Mouse (Mus musculus): ENCODE measurements around the gene Stx8. TPM values are rescaled to one million over a fixed set of nuclear protein-coding genes. Genes with fewer than 3 reads are reported as not detected.
A peak's percentile ranks its signal among the peaks of the same experiment; 100 is the strongest.

Stx8 gene
- polyA plus RNA-seq, 1 experiment from 2014 or later: 64.2 TPM

GRCm38 (mm10) chr11:68209506-68209905 lies 243.5 kb downstream of the Stx8 start:
- H3K4me3 ChIP-seq (ENCODE audit: low read length): no peak overlapping the region
- H3K9ac ChIP-seq (ENCODE audit: low read depth, low read length): no peak overlapping the region
- H3K36me3 ChIP-seq (ENCODE audit: control insufficient read depth, insufficient read depth, low read length): no peaks in the 10 kb centered on the region
- no peak for ATAC-seq
- H3K4me1 ChIP-seq (ENCODE audit: control insufficient read depth, insufficient read depth, low read length): peaks cover 32% of the 10 kb centered on the region
- H3K27ac ChIP-seq (ENCODE audit: low read length): peak overlapping the region; percentile 63
- H3K9me3 ChIP-seq (ENCODE audit: control insufficient read depth, low read length): no peaks in the 10 kb centered on the region
- 80% methylated on average over 4 of the region's 4 CpGs for WGBS
- H3K27me3 ChIP-seq (replicated peaks; ENCODE audit: control insufficient read depth, insufficient read depth, low read length): no peaks in the 10 kb centered on the region
- no peak overlapping the region for H3K4me2 ChIP-seq (ENCODE audit: low read depth, low read length)

- no peaks in the 10 kb centered on the region for H3K27me3 ChIP-seq (replicated peaks; ENCODE audit: control insufficient read depth, insufficient read depth, low read length)
- H3K9me3 ChIP-seq (ENCODE audit: control insufficient read depth, low read length): no peaks in the 10 kb centered on the region
- H3K4me2 ChIP-seq (ENCODE audit: low read depth, low read length): no peak overlapping the region
- no peaks in the 10 kb centered on the region for H3K36me3 ChIP-seq (ENCODE audit: control insufficient read depth, insufficient read depth, low read length)
- H3K4me1 ChIP-seq (ENCODE audit: control insufficient read depth, insufficient read depth, low read length): peaks cover 43% of the 10 kb centered on the region
- H3K27ac ChIP-seq (ENCODE audit: low read length): no peak overlapping the region
- ATAC-seq: no peak
- WGBS: 92% methylated on average over 5 of the region's 5 CpGs
- H3K9ac ChIP-seq (ENCODE audit: low read depth, low read length): no peak overlapping the region
- H3K4me3 ChIP-seq (ENCODE audit: low read length): no peak overlapping the region
These were observed 244.7 kb downstream of the Stx8 start for GRCm38 (mm10) chr11:68210714-68211113.

DNA sequence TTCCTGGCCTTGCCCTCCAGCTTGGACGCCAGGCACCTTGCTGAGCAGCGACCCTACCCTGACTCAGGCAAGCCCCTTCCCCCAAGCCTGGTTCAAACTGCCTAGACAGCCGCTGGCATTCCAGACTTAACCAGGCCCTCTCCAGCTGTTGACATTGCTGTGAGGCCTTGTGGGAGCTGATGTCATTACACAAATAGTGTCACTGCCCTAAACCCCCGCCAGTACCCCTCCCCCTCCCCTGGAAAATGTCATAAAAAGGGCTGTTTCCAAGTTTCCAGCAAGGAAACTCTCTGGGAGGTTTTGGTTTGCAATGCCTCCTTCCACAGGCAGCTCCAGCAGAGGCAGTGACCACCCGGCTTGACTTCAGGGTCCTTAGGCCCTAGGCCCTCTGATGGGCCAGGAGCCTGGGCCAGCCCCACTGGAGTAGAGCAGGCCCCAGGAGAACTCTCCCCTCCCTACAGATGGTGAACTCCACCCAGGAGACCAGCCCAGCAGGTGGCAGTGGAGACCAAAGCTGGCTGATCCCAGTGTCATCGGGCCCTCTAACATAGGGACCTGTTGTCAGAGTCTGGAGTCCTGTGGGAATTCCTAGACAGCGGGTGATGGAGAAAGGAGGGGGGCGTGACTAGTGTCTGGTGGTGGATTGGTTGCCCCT lies 246.1 kb downstream of the Stx8 start:
- Histone ChIP-seq H3K36me3 (ENCODE audit: control insufficient read depth, insufficient read depth, low read length) (no peaks in the 10 kb centered on the region), H3K4me1 (ENCODE audit: control insufficient read depth, insufficient read depth, low read length) (peaks cover 50% of the 10 kb centered on the region), H3K9ac (ENCODE audit: low read depth, low read length) (peak overlapping the region; percentile 12; the same call in 1 of the 2 replicates), H3K9me3 (ENCODE audit: control insufficient read depth, low read length) (no peaks in the 10 kb centered on the region), H3K27ac (ENCODE audit: low read length) (peak overlapping the region; percentile 39; the same call in 1 of the 2 replicates), H3K4me2 (ENCODE audit: low read depth, low read length) (no peak overlapping the region), H3K27me3 (replicated peaks; ENCODE audit: control insufficient read depth, insufficient read depth, low read length) (no peaks in the 10 kb centered on the region), H3K4me3 (ENCODE audit: low read length) (no peak overlapping the region)
- WGBS: 31% methylated on average over 8 of the region's 8 CpGs
- peak; percentile 29; the same call in 1 of the 2 replicates for ATAC-seq

DNA sequence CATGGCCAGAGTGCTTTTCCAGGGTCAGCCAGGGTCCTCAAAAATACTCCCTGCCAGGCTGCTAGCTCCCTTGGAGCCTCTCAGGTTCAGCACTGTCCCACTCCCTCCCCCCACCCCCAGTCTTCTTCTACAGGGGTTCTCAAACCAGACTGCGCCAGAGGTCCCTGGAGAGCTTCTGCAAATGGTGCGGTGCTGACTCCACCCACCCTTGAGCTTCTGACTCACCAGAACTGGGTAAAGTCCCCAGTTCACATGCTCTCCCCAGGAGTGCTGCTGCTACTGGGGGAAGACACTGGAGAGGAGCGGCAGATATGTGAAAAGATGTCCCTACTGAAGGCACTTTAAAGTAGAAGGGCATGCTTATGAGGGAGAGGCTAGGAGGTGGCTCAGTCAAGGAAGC lies 247.9 kb downstream of the Stx8 start:
- no peak for ATAC-seq
- no peaks in the 10 kb centered on the region for H3K36me3 ChIP-seq (ENCODE audit: control insufficient read depth, insufficient read depth, low read length)
- H3K4me2 ChIP-seq (ENCODE audit: low read depth, low read length): no peak overlapping the region
- no peak overlapping the region for H3K9ac ChIP-seq (ENCODE audit: low read depth, low read length)
- peaks cover 44% of the 10 kb centered on the region for H3K4me1 ChIP-seq (ENCODE audit: control insufficient read depth, insufficient read depth, low read length)
- no peak overlapping the region for H3K4me3 ChIP-seq (ENCODE audit: low read length)
- H3K27ac ChIP-seq (ENCODE audit: low read length): no peak overlapping the region
- H3K9me3 ChIP-seq (ENCODE audit: control insufficient read depth, low read length): no peaks in the 10 kb centered on the region
- H3K27me3 ChIP-seq (replicated peaks; ENCODE audit: control insufficient read depth, insufficient read depth, low read length): no peaks in the 10 kb centered on the region
- WGBS: 62% methylated on average over 3 of the region's 3 CpGs

DNA sequence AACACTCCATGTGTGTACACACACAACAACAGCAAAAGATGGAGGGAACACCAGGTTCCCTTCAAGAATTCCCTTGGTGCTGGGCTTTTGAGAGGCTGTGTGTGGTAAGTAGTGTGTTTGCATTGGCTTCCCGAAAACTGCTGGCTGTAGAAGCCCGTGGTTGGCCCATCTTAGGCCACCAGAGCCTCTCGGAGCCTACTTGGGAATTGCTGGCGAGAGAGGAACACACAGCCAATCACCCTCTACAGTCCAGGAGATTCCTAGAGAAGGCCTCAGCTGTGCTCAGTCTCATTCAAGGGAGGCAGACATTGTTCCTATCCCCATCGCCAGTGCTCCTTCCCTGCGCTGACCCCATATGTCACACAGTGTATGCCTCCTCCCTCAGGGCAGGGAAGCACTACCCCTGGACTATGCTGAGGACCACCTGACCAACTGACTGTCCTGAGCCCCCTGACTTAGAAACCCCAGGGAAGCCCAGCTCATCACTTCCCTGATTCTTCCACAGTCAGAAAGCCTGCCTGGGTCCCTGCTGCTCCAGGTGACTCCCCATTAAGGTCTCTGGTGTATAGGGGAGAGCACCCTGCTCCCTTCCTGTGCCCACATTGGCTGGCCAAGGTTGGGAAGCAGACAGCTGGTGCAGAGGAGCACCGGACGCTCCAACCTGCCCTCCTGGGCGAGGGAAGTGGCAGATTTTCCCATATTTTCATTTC lies 248.7 kb downstream of the Stx8 start:
- H3K9ac ChIP-seq (ENCODE audit: low read depth, low read length): no peak overlapping the region
- H3K27ac ChIP-seq (ENCODE audit: low read length): no peak overlapping the region
- H3K36me3 ChIP-seq (ENCODE audit: control insufficient read depth, insufficient read depth, low read length): no peaks in the 10 kb centered on the region
- no peaks in the 10 kb centered on the region for H3K27me3 ChIP-seq (replicated peaks; ENCODE audit: control insufficient read depth, insufficient read depth, low read length)
- 80% methylated on average over 9 of the region's 9 CpGs for WGBS
- H3K9me3 ChIP-seq (ENCODE audit: control insufficient read depth, low read length): no peaks in the 10 kb centered on the region
- ATAC-seq: no peak
- H3K4me3 ChIP-seq (ENCODE audit: low read length): no peak overlapping the region
- peaks cover 42% of the 10 kb centered on the region for H3K4me1 ChIP-seq (ENCODE audit: control insufficient read depth, insufficient read depth, low read length)
- no peak overlapping the region for H3K4me2 ChIP-seq (ENCODE audit: low read depth, low read length)

- Histone ChIP-seq H3K27ac (ENCODE audit: low read length) (peak overlapping the region; percentile 26; the same call in 1 of the 2 replicates), H3K36me3 (ENCODE audit: control insufficient read depth, insufficient read depth, low read length) (no peaks in the 10 kb centered on the region), H3K9ac (ENCODE audit: low read depth, low read length) (0 out of 2 replicates have a peak overlapping the region, but pooled peaks have one; percentile 38), H3K4me1 (ENCODE audit: control insufficient read depth, insufficient read depth, low read length) (peaks cover 42% of the 10 kb centered on the region), H3K4me2 (ENCODE audit: low read depth, low read length) (no peak overlapping the region), H3K4me3 (ENCODE audit: low read length) (no peak overlapping the region), H3K9me3 (ENCODE audit: control insufficient read depth, low read length) (no peaks in the 10 kb centered on the region), H3K27me3 (replicated peaks; ENCODE audit: control insufficient read depth, insufficient read depth, low read length) (no peaks in the 10 kb centered on the region)
- ATAC-seq: no peak
- 39% methylated on average over 6 of the region's 6 CpGs for WGBS
These were observed 249.4 kb downstream of the Stx8 start for GRCm38 (mm10) chr11:68215206-68215912.

DNA sequence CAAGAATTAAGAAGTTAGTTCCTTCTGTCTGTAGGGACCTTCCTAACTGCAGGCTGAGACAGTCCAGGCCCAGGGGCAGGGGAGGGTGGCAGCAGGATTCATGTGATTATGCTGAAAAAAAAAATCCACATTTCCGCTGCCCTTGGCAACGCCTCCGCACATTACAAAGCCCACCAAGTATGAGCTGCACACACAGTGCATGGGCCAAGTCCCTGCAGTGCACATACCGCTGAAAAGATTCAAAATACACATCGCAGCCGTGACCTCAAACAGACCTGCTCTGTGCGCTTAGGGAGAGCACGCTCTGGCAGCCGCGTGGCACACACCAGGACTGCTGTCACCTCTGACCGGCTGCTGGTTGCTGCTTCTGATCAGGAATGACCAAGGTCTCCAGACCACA lies 250.0 kb downstream of the Stx8 start:
- H3K27me3 ChIP-seq (replicated peaks; ENCODE audit: control insufficient read depth, insufficient read depth, low read length): no peaks in the 10 kb centered on the region
- H3K36me3 ChIP-seq (ENCODE audit: control insufficient read depth, insufficient read depth, low read length): no peaks in the 10 kb centered on the region
- 0 out of 2 replicates have a peak overlapping the region, but pooled peaks have one; percentile 38 for H3K9ac ChIP-seq (ENCODE audit: low read depth, low read length)
- no peak overlapping the region for H3K4me2 ChIP-seq (ENCODE audit: low read depth, low read length)
- H3K27ac ChIP-seq (ENCODE audit: low read length): peak overlapping the region; percentile 26; the same call in 1 of the 2 replicates
- 53% methylated on average over 11 of the region's 11 CpGs for WGBS
- peaks cover 41% of the 10 kb centered on the region for H3K4me1 ChIP-seq (ENCODE audit: control insufficient read depth, insufficient read depth, low read length)
- peak; percentile 34 for ATAC-seq
- no peak overlapping the region for H3K4me3 ChIP-seq (ENCODE audit: low read length)
- H3K9me3 ChIP-seq (ENCODE audit: control insufficient read depth, low read length): no peaks in the 10 kb centered on the region

- Histone ChIP-seq H3K4me1 (ENCODE audit: control insufficient read depth, insufficient read depth, low read length) (peaks cover 7% of the 10 kb centered on the region), H3K4me3 (ENCODE audit: low read length) (no peak overlapping the region), H3K27me3 (replicated peaks; ENCODE audit: control insufficient read depth, insufficient read depth, low read length) (no peaks in the 10 kb centered on the region), H3K27ac (ENCODE audit: low read length) (no peak overlapping the region), H3K9ac (ENCODE audit: low read depth, low read length) (no peak overlapping the region), H3K9me3 (ENCODE audit: control insufficient read depth, low read length) (no peaks in the 10 kb centered on the region), H3K36me3 (ENCODE audit: control insufficient read depth, insufficient read depth, low read length) (no peaks in the 10 kb centered on the region), H3K4me2 (ENCODE audit: low read depth, low read length) (no peak overlapping the region)
- 81% methylated on average over 4 of the region's 4 CpGs for WGBS
- ATAC-seq: no peak
These were observed 254.7 kb downstream of the Stx8 start for GRCm38 (mm10) chr11:68220733-68221132.

DNA sequence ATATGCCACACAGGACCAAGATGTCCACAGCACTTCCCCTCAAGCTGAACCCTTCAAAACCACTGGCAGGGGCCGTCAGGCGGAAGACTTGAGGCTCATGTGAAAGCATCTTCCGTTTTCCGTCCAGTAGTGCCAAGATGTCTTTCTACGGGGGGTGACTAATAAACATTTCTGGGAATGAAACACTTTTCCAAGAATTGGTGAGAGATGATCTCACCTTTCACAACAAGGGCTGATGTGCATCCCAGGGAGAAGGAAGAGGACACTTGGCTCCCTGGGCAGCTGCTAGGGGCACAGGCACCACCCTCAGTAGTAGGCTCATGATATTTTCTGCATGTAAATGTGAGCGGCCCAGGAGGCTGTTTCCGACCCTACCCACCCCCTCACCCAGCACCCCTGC lies 256.2 kb downstream of the Stx8 start:
- H3K4me3 ChIP-seq (ENCODE audit: low read length): no peak overlapping the region
- no peaks in the 10 kb centered on the region for H3K36me3 ChIP-seq (ENCODE audit: control insufficient read depth, insufficient read depth, low read length)
- no peak overlapping the region for H3K27ac ChIP-seq (ENCODE audit: low read length)
- H3K9me3 ChIP-seq (ENCODE audit: control insufficient read depth, low read length): no peaks in the 10 kb centered on the region
- no peak for ATAC-seq
- no peak overlapping the region for H3K9ac ChIP-seq (ENCODE audit: low read depth, low read length)
- no peaks in the 10 kb centered on the region for H3K4me1 ChIP-seq (ENCODE audit: control insufficient read depth, insufficient read depth, low read length)
- WGBS: 88% methylated on average over 7 of the region's 7 CpGs
- no peaks in the 10 kb centered on the region for H3K27me3 ChIP-seq (replicated peaks; ENCODE audit: control insufficient read depth, insufficient read depth, low read length)
- H3K4me2 ChIP-seq (ENCODE audit: low read depth, low read length): no peak overlapping the region

All from intestine, embryonic 16.5 days (tissue).